Mouse (Mus musculus): ENCODE data around the gene Nsmf. TPM values are rescaled to one million over a fixed set of nuclear protein-coding genes. Genes with fewer than 3 reads are reported as not detected.

Gene Nsmf
- total RNA-seq, 2 experiments from 2014 or later, result 566 to 585 TPM

Small RNAs within 50 kb of the gene (microRNA-seq; reads per million reads assigned to microRNA genes)
- gene Gm24328, result not detected
- gene Mir7664, result not detected

Other genes starting within 250 kb of the Nsmf start
- 10 to 100 TPM; 59.4 to 76.6 TPM for gene Ehmt1, start 134.7 kb upstream of the Nsmf start, total RNA-seq (2021)
- 10 to 100 TPM; 27.6 to 30.6 TPM for gene Arrdc1, start 119.1 kb upstream of the Nsmf start, total RNA-seq (2021)
- 10 to 100 TPM; 43.5 to 45.5 TPM for gene Zmynd19, start 104.6 kb upstream of the Nsmf start, total RNA-seq (2021)
- gene Dph7, start 92.0 kb upstream of the Nsmf start, total RNA-seq (2021), result 10 to 100 TPM; 35.0 to 35.1 TPM
- 10 to 100 TPM; 83.8 to 84.2 TPM for gene Mrpl41, start 79.3 kb upstream of the Nsmf start, total RNA-seq (2021)
- gene Pnpla7, start 78.3 kb upstream of the Nsmf start, total RNA-seq (2021), result 10 to 100 TPM in 1 of 2 experiments, 1 to 10 TPM in 1; 8.7 to 12.3 TPM
- gene Entpd8, start 25.9 kb downstream of the Nsmf start, total RNA-seq (2021), result not detected
- not detected for gene Noxa1, start 40.8 kb downstream of the Nsmf start, total RNA-seq (2021)
- 10 to 100 TPM; 34.5 to 41.9 TPM for gene Nrarp, start 126.4 kb downstream of the Nsmf start, total RNA-seq (2021)
- gene Tor4a, start 142.5 kb downstream of the Nsmf start, total RNA-seq (2021), result 1 to 10 TPM; 1.8 to 1.9 TPM
- 10 to 100 TPM; 51.1 to 56.9 TPM for gene Nelfb, start 157.1 kb downstream of the Nsmf start, total RNA-seq (2021)
- gene Stpg3, start 160.3 kb downstream of the Nsmf start, total RNA-seq (2021), result not detected
- gene Fam166a, start 164.4 kb downstream of the Nsmf start, total RNA-seq (2021), result not detected
- 100 to 1,000 TPM; 484 to 492 TPM for gene Tubb4b, start 170.3 kb downstream of the Nsmf start, total RNA-seq (2021)
- gene Slc34a3, start 180.0 kb downstream of the Nsmf start, total RNA-seq (2021), result not detected
- gene Rnf224, start 182.4 kb downstream of the Nsmf start, total RNA-seq (2021), result not detected
- gene Rnf208, start 187.9 kb downstream of the Nsmf start, total RNA-seq (2021), result 100 to 1,000 TPM; 229 to 231 TPM
- gene Cysrt1, start 188.1 kb downstream of the Nsmf start, total RNA-seq (2021), result not detected
- 1 to 10 TPM in 1 of 2 experiments, not detected in 1; 2.4 TPM for gene AL732309.1, start 192.5 kb downstream of the Nsmf start, total RNA-seq (2021)
- 10 to 100 TPM; 30.5 to 31.4 TPM for gene Tmem203, start 201.1 kb downstream of the Nsmf start, total RNA-seq (2021)
- 10 to 100 TPM; 10.8 to 14.6 TPM for gene Tprn, start 208.3 kb downstream of the Nsmf start, total RNA-seq (2021)
- 10 to 100 TPM; 72.1 to 81.0 TPM for gene Ssna1, start 218.1 kb downstream of the Nsmf start, total RNA-seq (2021)
- gene Anapc2, start 218.1 kb downstream of the Nsmf start, total RNA-seq (2021), result 10 to 100 TPM; 79.7 to 85.1 TPM
- gene Tmem210, start 233.8 kb downstream of the Nsmf start, total RNA-seq (2021), result not detected
- gene Lrrc26, start 235.6 kb downstream of the Nsmf start, total RNA-seq (2021), result not detected

Data from left cerebral cortex, postnatal 10 days (tissue).